Mouse (Mus musculus) MEL (cell line): ENCODE data around the gene Ralgds. TPM values are rescaled to one million over a fixed set of nuclear protein-coding genes. Genes with fewer than 3 reads are reported as not detected.
A peak's percentile ranks its signal among the peaks of the same experiment; 100 is the strongest.

ENCODE experiments used
- DNase-seq: peaks from one replicate; pipeline ENCODE4 v3.0.0; 2011; ENCODE audit warnings: low read depth, low spot score
- H3K27ac ChIP-seq: 2 replicates; pipeline ENCODE4 v1.5.1; 2012; ENCODE audit warnings: low read depth, mild to moderate bottlenecking, control low read depth, low read length, moderate library complexity; ENCODE audit not compliant: control insufficient read depth
- H3K27me3 ChIP-seq, 2 experiments: fragments of 150-350 bp in 1 of 2; sonication (generic) in 1 of 2; 2 replicates each; pipeline ENCODE4 v1.6.1; 2012; ENCODE audit warnings: low read length in 2 of 2, mild to moderate bottlenecking in 2 of 2, improper control_type of control experiment in 1 of 2, moderate library complexity in 1 of 2; ENCODE audit not compliant: insufficient read depth in 2 of 2, control insufficient read depth in 1 of 2
- H3K36me3 ChIP-seq, 2 experiments: 2 replicates each; pipeline ENCODE4 v1.6.1; 2012 to 2014; ENCODE audit warnings: low read length in 2 of 2, improper control_type of control experiment in 1 of 2, inconsistent platforms in 1 of 2, mild to moderate bottlenecking in 1 of 2; ENCODE audit not compliant: insufficient read depth in 2 of 2, control insufficient read depth in 1 of 2
- H3K4me1 ChIP-seq, 2 experiments: fragments of 150-350 bp in 1 of 2; sonication (generic) in 1 of 2; 2 replicates each; pipeline ENCODE4 v1.6.1; 2012; ENCODE audit warnings: low read length in 2 of 2, improper control_type of control experiment in 1 of 2, mild to moderate bottlenecking in 1 of 2; ENCODE audit not compliant: insufficient read depth in 2 of 2, control insufficient read depth in 1 of 2
- H3K4me3 ChIP-seq, 2 experiments: fragments of 150-350 bp in 1 of 2; sonication (generic) in 1 of 2; 2 replicates each; pipeline ENCODE4 v1.5.1; 2012; ENCODE audit warnings: low read depth in 2 of 2, low read length in 2 of 2, mild to moderate bottlenecking in 2 of 2, moderate library complexity in 2 of 2, control low read depth in 1 of 2, improper control_type of control experiment in 1 of 2; ENCODE audit not compliant: control insufficient read depth in 1 of 2, insufficient read depth in 1 of 2
- H3K79me2 ChIP-seq: 2 replicates; pipeline ENCODE4 v1.6.1; 2012; ENCODE audit warnings: mild to moderate bottlenecking, low read length, moderate library complexity; ENCODE audit not compliant: control insufficient read depth, poor library complexity, insufficient read depth
- H3K9ac ChIP-seq: 2 replicates; pipeline ENCODE4 v1.6.1; 2012; ENCODE audit warnings: low read depth, mild to moderate bottlenecking, control low read depth, low read length, moderate library complexity; ENCODE audit not compliant: control insufficient read depth, poor library complexity, severe bottlenecking
- H3K9me3 ChIP-seq: fragments of 150-350 bp; sonication (generic); replicated peaks from 2 replicates; pipeline ENCODE4 v1.6.1; 2012; ENCODE audit warnings: mild to moderate bottlenecking, low read length, improper control_type of control experiment, moderate library complexity; ENCODE audit not compliant: insufficient read depth
- BHLHE40 ChIP-seq: IDR thresholded peaks from 2 replicates; pipeline ENCODE4 v1.6.1; 2012; ENCODE audit warnings: low read depth, mild to moderate bottlenecking, inconsistent platforms, low read length, improper control_type of control experiment, borderline replicate concordance
- CTCF ChIP-seq, 3 experiments: IDR thresholded peaks in 2 of 3; conservative IDR thresholded peaks in 1 of 3; 2 replicates each; pipeline ENCODE4 v1.5.1; 2011 to 2012; ENCODE audit warnings: low read length in 3 of 3, low read depth in 2 of 3, mild to moderate bottlenecking in 2 of 3, improper control_type of control experiment in 1 of 3, inconsistent platforms in 1 of 3, mixed read lengths in 1 of 3, moderate library complexity in 1 of 3; ENCODE audit not compliant: control insufficient read depth in 1 of 3, insufficient read depth in 1 of 3, poor library complexity in 1 of 3, severe bottlenecking in 1 of 3
- EP300 ChIP-seq, 2 experiments: IDR thresholded peaks; 2 replicates each; pipeline ENCODE4 v1.6.1; 2011; ENCODE audit warnings: improper control_type of control experiment in 2 of 2, low read length in 2 of 2, low read depth in 1 of 2, mild to moderate bottlenecking in 1 of 2
- ETS1 ChIP-seq: IDR thresholded peaks from 2 replicates; pipeline ENCODE4 v1.6.1; 2012; ENCODE audit warnings: low read depth, mild to moderate bottlenecking, inconsistent platforms, low read length, improper control_type of control experiment, moderate library complexity
- JUND ChIP-seq: IDR thresholded peaks from 2 replicates; pipeline ENCODE4 v1.6.1; 2011; ENCODE audit warnings: low read depth, mild to moderate bottlenecking, improper control_type of control experiment, low read length
- MAZ ChIP-seq: IDR thresholded peaks from 2 replicates; pipeline ENCODE4 v1.6.1; 2012; ENCODE audit warnings: low read depth, mild to moderate bottlenecking, inconsistent platforms, low read length, improper control_type of control experiment
- MEF2A ChIP-seq: IDR thresholded peaks from 2 replicates; pipeline ENCODE4 v1.6.1; 2014; ENCODE audit warnings: low read depth, mild to moderate bottlenecking, inconsistent platforms, low read length, improper control_type of control experiment; ENCODE audit not compliant: poor library complexity, insufficient replicate concordance, severe bottlenecking; ENCODE audit errors: extremely low read depth
- MXI1 ChIP-seq: IDR thresholded peaks from 2 replicates; pipeline ENCODE4 v1.6.1; 2011; ENCODE audit warnings: mild to moderate bottlenecking, low read depth, low read length, improper control_type of control experiment
- MYB ChIP-seq: IDR thresholded peaks from 2 replicates; pipeline ENCODE4 v1.6.1; 2011; ENCODE audit warnings: mild to moderate bottlenecking, low read depth, low read length, improper control_type of control experiment
- POLR2AphosphoS2 ChIP-seq: IDR thresholded peaks from 2 replicates; pipeline ENCODE4 v1.6.1; 2011; ENCODE audit warnings: low read length, improper control_type of control experiment
- POLR2AphosphoS5 ChIP-seq: IDR thresholded peaks from 2 replicates; pipeline ENCODE4 v1.6.1; 2012; ENCODE audit warnings: low read depth, borderline replicate concordance, mild to moderate bottlenecking, inconsistent platforms, low read length, moderate library complexity, mixed read lengths
- RAD21 ChIP-seq: IDR thresholded peaks from 2 replicates; pipeline ENCODE4 v1.6.1; 2011; ENCODE audit warnings: mild to moderate bottlenecking, low read depth, low read length, improper control_type of control experiment
- RCOR1 ChIP-seq: IDR thresholded peaks from 2 replicates; pipeline ENCODE4 v1.6.1; 2012; ENCODE audit warnings: low read depth, mild to moderate bottlenecking, inconsistent platforms, low read length, improper control_type of control experiment
- SIN3A ChIP-seq: IDR thresholded peaks from 2 replicates; pipeline ENCODE4 v1.6.1; 2012; ENCODE audit warnings: low read length, improper control_type of control experiment, inconsistent platforms
- SMC3 ChIP-seq: IDR thresholded peaks from 2 replicates; pipeline ENCODE4 v1.6.1; 2011; ENCODE audit warnings: low read depth, low read length, improper control_type of control experiment
- TBP ChIP-seq: IDR thresholded peaks from 2 replicates; pipeline ENCODE4 v1.8.0; 2011; ENCODE audit warnings: low read depth, low read length, improper control_type of control experiment
- USF1 ChIP-seq: IDR thresholded peaks from 2 replicates; pipeline ENCODE4 v1.6.1; 2014; ENCODE audit warnings: low read depth, mild to moderate bottlenecking, inconsistent platforms, low read length, improper control_type of control experiment, moderate library complexity
- ZC3H11A ChIP-seq: IDR thresholded peaks from 2 replicates; pipeline ENCODE4 v1.6.1; 2012; ENCODE audit warnings: low read depth, mild to moderate bottlenecking, inconsistent platforms, low read length, improper control_type of control experiment
- polyA plus RNA-seq, 2 experiments: library from polyadenylated mRNA; stranded (reverse) in 1 of 2; unstranded in 1 of 2; fragments of >175 nt in 1 of 2; fragments of >200 nt in 1 of 2; gene quantifications; 2 replicates each; pipeline versions ENCODE4 v1.2.1 to v1.2.4; 2012; ENCODE audit warnings: low replicate concordance in 2 of 2, low read depth in 1 of 2; ENCODE audit not compliant: insufficient read length in 2 of 2, insufficient read depth in 1 of 2, missing spikeins in 1 of 2
- total RNA-seq: library from RNA; depleted of rRNA; stranded (reverse); fragments of 300-350 nt; gene quantifications from 2 replicates; pipeline ENCODE4 v1.2.3, GENCODE M21; 2012

Gene Ralgds
- total and polyA plus RNA-seq, 3 experiments: 4.7 to 11.0 TPM; not detected in 1

DNA sequence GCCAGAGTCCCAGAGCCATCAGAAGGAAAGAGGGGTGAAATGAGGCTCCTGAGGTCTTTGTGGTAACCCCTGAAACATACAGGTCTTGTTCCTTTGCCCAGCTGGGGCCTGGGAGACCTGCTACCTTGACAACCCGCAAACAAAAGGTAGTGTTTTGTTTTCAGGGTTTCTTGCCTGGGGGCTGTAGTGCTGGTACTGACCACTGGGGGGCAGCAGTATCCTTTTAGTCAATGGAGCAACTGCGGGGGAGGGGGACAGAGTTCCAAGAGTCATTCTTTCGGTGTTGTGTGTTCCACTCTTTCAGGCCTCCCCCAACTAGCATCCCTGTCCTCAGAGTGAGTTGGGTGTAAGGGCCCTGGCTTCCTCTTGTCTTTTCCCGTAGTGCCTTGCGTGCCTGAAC, 1.6 kb downstream of the Ralgds start:
- DNase-seq: peak; percentile 86
- TF ChIP-seq MAZ (peak; percentile 86; the same call in 1 of the 2 replicates), SMC3 (peak; percentile 56), RAD21 (peak; percentile 64), MEF2A (no peak), TBP (no peak), CTCF (IDR thresholded peaks at IDR 0.05 in 2 of 3, conservative IDR thresholded peaks at IDR 0.05 in 1 of 3; ENCODE audit: control insufficient read depth in 1 of 3, insufficient read depth in 1 of 3, low read depth in 2 of 3, low read length in 3 of 3, poor library complexity in 1 of 3, severe bottlenecking in 1 of 3) (peak; percentile 89 to 95 (median 92)), ZC3H11A (peak; percentile 23; the same call in 1 of the 2 replicates), SIN3A (peak; percentile 66), ETS1 (no peak), BHLHE40 (no peak), MYB (no peak)
- H3K27ac ChIP-seq: no peak overlapping the region
- peak overlapping the region; percentile 14 to 91; a peak in 1 of 4 replicates for H3K4me3 ChIP-seq
- H3K4me1 ChIP-seq: peaks cover 2 to 14% of the 10 kb centered on the region in 2 experiments; a peak in 3 of 4 replicates
- peaks cover 0 to 5% of the 10 kb centered on the region in 2 experiments; a peak in 3 of 4 replicates for H3K27me3 ChIP-seq
- no peaks in the 10 kb centered on the region for H3K9me3 ChIP-seq
- H3K79me2 ChIP-seq: no peaks in the 10 kb centered on the region; the same call in 1 of the 2 replicates
- H3K9ac ChIP-seq: peak overlapping the region; percentile 23; the same call in 1 of the 2 replicates
- H3K36me3 ChIP-seq: peaks cover 0 to 5% of the 10 kb centered on the region in 2 experiments; a peak in 2 of 4 replicates

GRCm38 (mm10) chr2:28517206-28517909, 4.4 kb downstream of the Ralgds start:
- Histone ChIP-seq H3K4me1 (peaks cover 0 to 14% of the 10 kb centered on the region in 2 experiments; a peak in 2 of 4 replicates), H3K27ac (no peak overlapping the region), H3K9me3 (no peaks in the 10 kb centered on the region), H3K36me3 (peaks cover 0 to 5% of the 10 kb centered on the region in 2 experiments; a peak in 2 of 4 replicates), H3K79me2 (no peaks in the 10 kb centered on the region; the same call in 1 of the 2 replicates), H3K4me3 (no peak overlapping the region), H3K9ac (no peak overlapping the region), H3K27me3 (no peaks in the 10 kb centered on the region)
- TF ChIP-seq RAD21 (peak; percentile 76), CTCF (IDR thresholded peaks at IDR 0.05 in 2 of 3, conservative IDR thresholded peaks at IDR 0.05 in 1 of 3; ENCODE audit: control insufficient read depth in 1 of 3, insufficient read depth in 1 of 3, low read depth in 2 of 3, low read length in 3 of 3, poor library complexity in 1 of 3, severe bottlenecking in 1 of 3) (peak; percentile 92 to 98 (median 95)), JUND (no peak), USF1 (no peak), SIN3A (peak; percentile 50; the same call in 1 of the 2 replicates), ETS1 (no peak), MAZ (no peak), EP300 (IDR thresholded peaks at IDR 0.05; ENCODE audit: low read depth in 1 of 2, low read length in 2 of 2) (no peak), POLR2AphosphoS2 (no peak), MXI1 (0 out of 2 replicates have a peak, but pooled peaks have one; percentile 24), SMC3 (peak; percentile 88), ZC3H11A (peak; percentile 70), BHLHE40 (no peak), POLR2AphosphoS5 (no peak), RCOR1 (no peak)
- peak; percentile 88 for DNase-seq
